Mouse (Mus musculus) liver, embryonic 12.5 days (tissue): ENCODE results near the gene Uqcrq. TPM values are rescaled to one million over a fixed set of nuclear protein-coding genes. Genes with fewer than 3 reads are reported as not detected.
"Not testable (repeated sequence)": the region's sequence is repeated elsewhere in the genome, so short reads cannot be mapped to it uniquely, and the experiment has no call there.

ENCODE experiments used
- ATAC-seq: fragments of 200-750 bp; cut with Nextera tagmentation; 2 replicates; pipeline ENCODE4 v1.8.0; 2017; ENCODE audit warnings: moderate number of reproducible peaks, mild to moderate bottlenecking, moderate library complexity
- H3K27ac ChIP-seq: fragments of 300-500 bp; sonication (generic); 2 replicates; pipeline ENCODE4 v1.5.1; 2016; ENCODE audit warnings: mild to moderate bottlenecking
- H3K27me3 ChIP-seq: fragments of 300-500 bp; sonication (generic); replicated peaks from 2 replicates; pipeline ENCODE4 v1.6.1; 2016; ENCODE audit warnings: mild to moderate bottlenecking, moderate library complexity
- H3K36me3 ChIP-seq: fragments of 300-500 bp; sonication (generic); 2 replicates; pipeline ENCODE4 v1.6.1; 2016; ENCODE audit warnings: mild to moderate bottlenecking, moderate library complexity
- H3K4me1 ChIP-seq: fragments of 300-500 bp; sonication (generic); 2 replicates; pipeline ENCODE4 v1.6.1; 2016
- H3K4me2 ChIP-seq: fragments of 300-500 bp; sonication (generic); 2 replicates; pipeline ENCODE4 v1.6.1; 2016; ENCODE audit warnings: mild to moderate bottlenecking, moderate library complexity
- H3K4me3 ChIP-seq: fragments of 300-500 bp; sonication (generic); 2 replicates; pipeline ENCODE4 v1.5.1; 2016; ENCODE audit warnings: mild to moderate bottlenecking, moderate library complexity
- H3K9ac ChIP-seq: fragments of 300-500 bp; sonication (generic); 2 replicates; pipeline ENCODE4 v1.6.1; 2016; ENCODE audit warnings: mild to moderate bottlenecking, moderate library complexity
- H3K9me3 ChIP-seq: fragments of 300-500 bp; sonication (generic); replicated peaks from 2 replicates; pipeline ENCODE4 v1.6.1; 2016; ENCODE audit warnings: mild to moderate bottlenecking, moderate library complexity
- WGBS: fragments of 180-500 bp; shearing (Covaris S2); methylation state at CpG from one replicate; pipeline ENCODE4 v1.1.7; 2016; ENCODE audit not compliant: insufficient replicate concordance; 5-methylcytosine and 5-hydroxymethylcytosine counted together
- polyA plus RNA-seq: library from polyadenylated mRNA; unstranded; fragments of >200 nt; fragmentation: Nextera tagmentation; extraction: Ambion mirVana; gene quantifications from 2 replicates; pipeline ENCODE4 v1.2.1, GENCODE M21; 2016

The Uqcrq gene
- polyA plus RNA-seq, 1 experiment from 2014 or later: 664 TPM

- no peak overlapping the region for H3K4me2 ChIP-seq
- 80% methylated on average over 3 of the region's 3 CpGs for WGBS
- no peak for ATAC-seq
- no peaks in the 10 kb centered on the region for H3K9me3 ChIP-seq
- peaks cover 23% of the 10 kb centered on the region for H3K36me3 ChIP-seq
- no peaks in the 10 kb centered on the region for H3K27me3 ChIP-seq
- H3K4me3 ChIP-seq: no peak overlapping the region
- peaks cover 39% of the 10 kb centered on the region for H3K4me1 ChIP-seq
- no peak overlapping the region for H3K9ac ChIP-seq
- H3K27ac ChIP-seq: no peak overlapping the region
Measured at GRCm38 (mm10) chr11:53427993-53428715, 2.5 kb downstream of the Uqcrq start.

GRCm38 (mm10) chr11:53426914-53427313 is 3.7 kb downstream of the Uqcrq start:
- Histone ChIP-seq H3K4me1 (peaks cover 26% of the 10 kb centered on the region), H3K36me3 (peaks cover 23% of the 10 kb centered on the region)
- not testable (repeated sequence) for H3K9me3 ChIP-seq, H3K27ac ChIP-seq, ATAC-seq, H3K27me3 ChIP-seq, H3K9ac ChIP-seq, H3K4me2 ChIP-seq, H3K4me3 ChIP-seq
- 80% methylated on average over 3 of the region's 3 CpGs for WGBS

GRCm38 (mm10) chr11:53425711-53426255 is 4.8 kb downstream of the Uqcrq start:
- Histone ChIP-seq H3K4me1 (peaks cover 18% of the 10 kb centered on the region), H3K4me2 (no peak overlapping the region), H3K9me3 (no peaks in the 10 kb centered on the region), H3K4me3 (no peak overlapping the region), H3K36me3 (peaks cover 26% of the 10 kb centered on the region), H3K27me3 (no peaks in the 10 kb centered on the region), H3K9ac (no peak overlapping the region), H3K27ac (peak overlapping the region; percentile 45; the same call in 1 of the 2 replicates)
- WGBS: 71% methylated on average over 6 of the region's 6 CpGs
- no peak for ATAC-seq

GRCm38 (mm10) chr11:53425251-53425650 is 5.4 kb downstream of the Uqcrq start:
- ATAC-seq: no peak
- Histone ChIP-seq H3K4me3 (no peak overlapping the region), H3K4me2 (no peak overlapping the region), H3K27me3 (no peaks in the 10 kb centered on the region), H3K36me3 (peaks cover 27% of the 10 kb centered on the region), H3K9ac (no peak overlapping the region), H3K9me3 (no peaks in the 10 kb centered on the region), H3K27ac (peak overlapping the region; percentile 45; the same call in 1 of the 2 replicates), H3K4me1 (peaks cover 18% of the 10 kb centered on the region)
- WGBS: 70% methylated on average over 3 of the region's 3 CpGs

- Histone ChIP-seq H3K4me1 (peaks cover 14% of the 10 kb centered on the region), H3K9ac (no peak overlapping the region), H3K27me3 (no peaks in the 10 kb centered on the region), H3K4me2 (no peak overlapping the region), H3K9me3 (no peaks in the 10 kb centered on the region), H3K27ac (no peak overlapping the region), H3K36me3 (peaks cover 32% of the 10 kb centered on the region), H3K4me3 (no peak overlapping the region)
- 50% methylated on average over 2 of the region's 2 CpGs for WGBS
- no peak for ATAC-seq
Measured at GRCm38 (mm10) chr11:53424826-53425225, 5.8 kb downstream of the Uqcrq start.

GRCm38 (mm10) chr11:53423036-53423435 is 7.6 kb downstream of the Uqcrq start, which contains the start of gene Leap2:
Leap2 (minus strand) TSS chr11:53423170.
- 0 out of 2 replicates have a peak, but pooled peaks have one; percentile 42 for ATAC-seq
- Histone ChIP-seq H3K4me1 (no peaks in the 10 kb centered on the region; the same call in 1 of the 2 replicates), H3K9ac (no peak within 1 kb of the TSS), H3K4me2 (peak within 1 kb of the TSS; percentile 10; the same call in 1 of the 2 replicates), H3K27me3 (no peaks in the 10 kb centered on the region), H3K4me3 (no peak within 1 kb of the TSS), H3K9me3 (no peaks in the 10 kb centered on the region), H3K36me3 (peaks cover 35% of the 10 kb centered on the region), H3K27ac (peak within 1 kb of the TSS; percentile 58)
- 64% methylated on average over 4 of the region's 4 CpGs for WGBS

GRCm38 (mm10) chr11:53418048-53418447 is 12.6 kb downstream of the Uqcrq start:
- Histone ChIP-seq H3K27ac (no peak overlapping the region), H3K4me2 (no peak overlapping the region), H3K4me3 (no peak overlapping the region), H3K36me3 (peaks cover 70% of the 10 kb centered on the region), H3K9ac (no peak overlapping the region), H3K4me1 (no peaks in the 10 kb centered on the region), H3K27me3 (no peaks in the 10 kb centered on the region), H3K9me3 (no peaks in the 10 kb centered on the region)
- ATAC-seq: no peak

GRCm38 (mm10) chr11:53413871-53414270 is 16.8 kb downstream of the Uqcrq start:
- H3K9me3 ChIP-seq: no peaks in the 10 kb centered on the region
- no peak overlapping the region for H3K4me3 ChIP-seq
- no peaks in the 10 kb centered on the region for H3K27me3 ChIP-seq
- no peak overlapping the region for H3K27ac ChIP-seq
- H3K36me3 ChIP-seq: peaks cover 92% of the 10 kb centered on the region
- no peaks in the 10 kb centered on the region for H3K4me1 ChIP-seq
- no peak overlapping the region for H3K4me2 ChIP-seq
- no peak overlapping the region for H3K9ac ChIP-seq
- WGBS: 83% methylated on average over 4 of the region's 4 CpGs
- no peak for ATAC-seq

GRCm38 (mm10) chr11:53411738-53412137 is 18.9 kb downstream of the Uqcrq start:
- H3K36me3 ChIP-seq: peaks cover 89% of the 10 kb centered on the region
- no peaks in the 10 kb centered on the region for H3K4me1 ChIP-seq
- H3K4me2 ChIP-seq: no peak overlapping the region

GRCm38 (mm10) chr11:53403638-53404037 is 27.0 kb downstream of the Uqcrq start:
- Histone ChIP-seq H3K9me3 (no peaks in the 10 kb centered on the region), H3K9ac (no peak overlapping the region), H3K27me3 (no peaks in the 10 kb centered on the region), H3K4me1 (peaks cover 7% of the 10 kb centered on the region), H3K4me2 (no peak overlapping the region), H3K36me3 (peaks cover 84% of the 10 kb centered on the region), H3K4me3 (no peak overlapping the region), H3K27ac (no peak overlapping the region)
- 37% methylated on average over 1 of the region's 1 CpGs for WGBS
- ATAC-seq: no peak

More at GRCm38 (mm10) chr11:53411738-53412137, 18.9 kb downstream of the Uqcrq start:
- no peak overlapping the region for H3K27ac ChIP-seq
- H3K4me3 ChIP-seq: no peak overlapping the region
- H3K9ac ChIP-seq: no peak overlapping the region
- no peak for ATAC-seq
- no peaks in the 10 kb centered on the region for H3K9me3 ChIP-seq
- H3K27me3 ChIP-seq: no peaks in the 10 kb centered on the region

- 63% methylated on average over 1 of the region's 1 CpGs for WGBS
- Histone ChIP-seq H3K9ac (no peak overlapping the region), H3K27ac (no peak overlapping the region), H3K4me1 (0 out of 2 replicates have a peak, but pooled peaks cover 4% of the 10 kb centered on the region), H3K4me3 (no peak overlapping the region), H3K27me3 (no peaks in the 10 kb centered on the region), H3K9me3 (no peaks in the 10 kb centered on the region), H3K4me2 (no peak overlapping the region), H3K36me3 (peaks cover 64% of the 10 kb centered on the region)
- ATAC-seq: no peak
Measured at GRCm38 (mm10) chr11:53393856-53394255, 36.8 kb downstream of the Uqcrq start.

- Histone ChIP-seq H3K9me3 (no peaks in the 10 kb centered on the region), H3K4me1 (peaks cover 5% of the 10 kb centered on the region), H3K4me3 (no peak overlapping the region), H3K4me2 (no peak overlapping the region), H3K27ac (no peak overlapping the region), H3K9ac (no peak overlapping the region), H3K27me3 (no peaks in the 10 kb centered on the region), H3K36me3 (peaks cover 34% of the 10 kb centered on the region)
- 90% methylated on average over 2 of the region's 2 CpGs for WGBS
- no peak for ATAC-seq
Measured at GRCm38 (mm10) chr11:53383758-53384428, 46.7 kb downstream of the Uqcrq start.
